Mouse (Mus musculus) common myeloid progenitor, adult 5-6 weeks (primary cell): ENCODE data around the gene Ramp2. TPM values are rescaled to one million over a fixed set of nuclear protein-coding genes. Genes with fewer than 3 reads are reported as not detected.

Experiments used
- ATAC-seq: replicated peaks from 2 replicates; pipeline ENCODE4 v1.8.0; 2016; ENCODE audit warnings: low read depth, mild to moderate bottlenecking, moderate TSS enrichment, inconsistent platforms; ENCODE audit not compliant: poor library complexity, severe bottlenecking
- total RNA-seq: library from RNA; stranded (forward); fragments of 200-1000, 187-1606 nt; gene quantifications from 2 replicates; pipeline ENCODE4 v1.2.3, GENCODE M21; 2017

The Ramp2 gene
- total RNA-seq, 1 experiment from 2014 or later: not detected

DNA sequence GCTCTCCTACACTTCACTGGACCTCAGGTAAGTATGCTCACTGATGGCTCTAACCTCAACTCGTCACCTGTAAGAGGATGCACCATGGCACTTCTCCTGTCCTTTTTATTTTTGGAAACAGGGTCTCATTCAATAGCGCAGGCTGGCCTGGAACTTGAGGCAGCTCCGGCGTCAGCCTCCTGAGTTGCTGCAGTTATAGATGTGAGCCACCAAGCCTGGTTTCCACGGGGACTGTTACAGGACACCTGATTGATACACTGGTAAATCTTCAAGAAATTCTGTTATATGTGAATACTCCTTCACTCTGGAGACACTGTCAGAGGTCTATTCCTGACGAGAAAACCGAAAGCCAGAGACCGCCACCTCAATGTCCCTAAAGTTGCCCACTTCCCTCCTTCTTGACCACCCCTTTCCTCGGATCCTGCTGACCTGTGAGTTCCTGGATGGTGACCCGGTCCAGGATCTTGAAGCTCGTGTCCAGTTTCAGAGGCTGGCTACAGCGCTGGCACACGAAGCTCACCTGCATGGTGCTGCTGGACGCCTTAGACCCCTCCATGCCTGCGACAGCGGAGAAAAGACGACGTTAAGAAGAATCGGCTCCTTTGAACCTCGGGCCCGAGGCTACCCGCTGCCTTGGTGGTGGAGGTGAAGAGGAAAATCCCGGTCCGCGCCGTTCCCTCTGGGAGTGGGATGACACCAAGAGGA is 55.6 kb downstream of the Ramp2 start:
- no peak for ATAC-seq

DNA sequence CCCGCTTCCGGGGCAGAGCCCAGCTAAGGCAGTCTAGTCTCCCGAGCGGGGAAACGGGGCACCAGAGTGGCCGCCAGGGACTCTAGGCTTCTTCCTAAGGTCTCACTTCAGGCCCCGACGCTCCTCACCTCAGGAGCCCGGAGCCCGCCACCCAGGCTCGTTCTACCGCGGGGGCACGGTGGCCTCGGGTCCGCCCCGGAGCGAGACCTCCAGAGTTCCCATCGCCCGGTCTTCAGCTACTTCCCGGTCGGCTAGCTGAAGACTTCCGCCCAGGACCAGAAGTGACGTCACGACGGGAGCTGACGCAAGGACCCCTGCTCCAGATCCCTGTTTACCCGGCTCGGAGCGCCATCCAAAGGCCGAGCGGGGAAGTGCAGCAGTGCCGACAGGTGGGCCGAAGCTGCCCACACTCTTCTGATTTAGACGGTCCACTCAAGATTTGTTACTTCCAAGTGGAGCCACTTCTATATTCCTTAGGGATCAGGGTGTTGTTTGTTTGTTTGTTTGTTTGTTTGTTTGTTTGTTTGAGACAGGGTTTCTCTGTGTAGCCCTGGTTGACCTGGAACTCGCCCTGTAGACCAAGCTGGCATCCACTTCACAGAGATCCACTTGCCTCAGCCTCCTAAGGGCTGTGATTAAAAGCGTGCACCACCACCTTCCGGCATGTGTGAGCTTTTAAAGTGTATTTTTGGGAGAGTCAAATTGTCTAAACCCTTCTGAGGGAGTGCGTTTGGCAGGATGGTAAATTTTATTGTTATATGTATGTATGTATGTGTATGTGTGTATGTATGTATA is 56.4 kb downstream of the Ramp2 start, which contains the start of gene Becn1:
Gene Becn1, minus strand, starts transcription at position 283 of the 795 bp plus-strand sequence.
- ATAC-seq: peak; percentile 98

DNA sequence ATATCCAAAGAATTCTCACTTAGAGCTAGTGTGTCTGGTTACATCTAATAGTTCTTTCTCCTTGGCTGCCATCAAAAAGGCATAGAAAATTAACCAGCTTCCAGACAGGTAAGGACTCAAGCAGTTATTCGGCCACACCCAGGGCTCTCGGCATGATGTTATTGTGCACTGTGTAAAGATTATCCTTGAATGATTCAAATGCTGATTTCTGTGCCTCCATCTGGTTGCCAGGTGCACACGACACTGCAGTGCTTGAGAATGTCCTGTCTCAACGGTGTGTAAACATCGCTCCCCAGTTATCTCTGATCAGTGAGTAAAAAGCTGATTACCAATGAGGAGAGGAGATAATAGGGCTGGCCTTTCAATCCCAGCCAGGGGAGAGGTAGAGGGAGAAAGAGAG is 61.9 kb downstream of the Ramp2 start:
- no peak for ATAC-seq

Other genes with a start within 250 kb of the Ramp2 start
- 16.2 and 25.9 TPM in 2 replicates for gene Atp6v0a1, start 236.6 kb upstream of the Ramp2 start, total RNA-seq
- gene Naglu, start 176.0 kb upstream of the Ramp2 start, total RNA-seq: 4.5 and 8.3 TPM in 2 replicates
- 1.2 TPM in 1 of 2 replicates, not detected in the other for gene Hsd17b1, start 167.6 kb upstream of the Ramp2 start, total RNA-seq
- gene Coasy, start 163.5 kb upstream of the Ramp2 start, total RNA-seq: 13.3 and 23.2 TPM in 2 replicates
- 30.0 and 31.1 TPM in 2 replicates for gene Mlx, start 158.8 kb upstream of the Ramp2 start, total RNA-seq
- 46.7 and 57.6 TPM in 2 replicates for gene Psmc3ip, start 150.6 kb upstream of the Ramp2 start, total RNA-seq
- 21.7 and 32.1 TPM in 2 replicates for gene Retreg3, start 126.1 kb upstream of the Ramp2 start, total RNA-seq
- gene Tubg1, start 126.1 kb upstream of the Ramp2 start, total RNA-seq: 32.5 and 37.8 TPM in 2 replicates
- not detected in 2 replicates for gene Tubg2, start 90.1 kb upstream of the Ramp2 start, total RNA-seq
- gene Cntnap1, start 75.5 kb upstream of the Ramp2 start, total RNA-seq: 0.05 TPM in 2 replicates
- 0.15 and 0.32 TPM in 2 replicates for gene Plekhh3, start 74.7 kb upstream of the Ramp2 start, total RNA-seq
- gene Ccr10, start 70.6 kb upstream of the Ramp2 start, total RNA-seq: not detected in 2 replicates
- gene Ezh1, start 19.6 kb upstream of the Ramp2 start, total RNA-seq: 15.3 and 22.8 TPM in 2 replicates
- gene Vps25, start 7.7 kb downstream of the Ramp2 start, total RNA-seq: 51.5 and 61.9 TPM in 2 replicates
- gene Wnk4, start 14.5 kb downstream of the Ramp2 start, total RNA-seq: not detected in 2 replicates
- gene Cntd1, start 33.0 kb downstream of the Ramp2 start, total RNA-seq: 1.5 and 5.4 TPM in 2 replicates
- gene Coa3, start 33.1 kb downstream of the Ramp2 start, total RNA-seq: 34.3 and 43.1 TPM in 2 replicates
- gene Becn1, start 56.3 kb downstream of the Ramp2 start, total RNA-seq: 152 and 208 TPM in 2 replicates
- gene Psme3, start 70.2 kb downstream of the Ramp2 start, total RNA-seq: 112 and 153 TPM in 2 replicates
- 0.78 and 2.4 TPM in 2 replicates for gene Aoc2, start 79.0 kb downstream of the Ramp2 start, total RNA-seq
- under 0.01 and 0.29 TPM in 2 replicates for gene Aoc3, start 84.6 kb downstream of the Ramp2 start, total RNA-seq
- gene G6pc, start 121.5 kb downstream of the Ramp2 start, total RNA-seq: not detected in 2 replicates
- 51.6 and 69.0 TPM in 2 replicates for gene Aarsd1, start 171.6 kb downstream of the Ramp2 start, total RNA-seq
- gene Gm27029, start 178.8 kb downstream of the Ramp2 start, total RNA-seq: 1.1 and 17.0 TPM in 2 replicates
- 3.1 and 5.4 TPM in 2 replicates for gene Rundc1, start 179.1 kb downstream of the Ramp2 start, total RNA-seq
- gene Ptges3l, start 179.3 kb downstream of the Ramp2 start, total RNA-seq: not detected in 2 replicates
- 3,230 and 4,557 TPM in 2 replicates for gene Rpl27, start 196.3 kb downstream of the Ramp2 start, total RNA-seq
- 29.9 and 33.1 TPM in 2 replicates for gene Ifi35, start 202.4 kb downstream of the Ramp2 start, total RNA-seq
- gene Rnd2, start 219.0 kb downstream of the Ramp2 start, total RNA-seq: 2.8 and 3.1 TPM in 2 replicates
- 14.4 and 15.5 TPM in 2 replicates for gene Vat1, start 220.2 kb downstream of the Ramp2 start, total RNA-seq